Mouse (Mus musculus) limb, embryonic 13.5 days (tissue): ENCODE data around the gene Celf2. TPM values are rescaled to one million over a fixed set of nuclear protein-coding genes. Genes with fewer than 3 reads are reported as not detected.

Experiments used
- ATAC-seq: fragments of 200-750 bp; cut with Nextera tagmentation; 2 replicates; pipeline ENCODE4 v1.8.0; 2017; ENCODE audit warnings: low read depth, moderate number of reproducible peaks, moderate TSS enrichment; ENCODE audit not compliant: low FRiP score
- H3K27ac ChIP-seq: fragments of 300-500 bp; sonication (generic); 2 replicates; pipeline ENCODE4 v1.5.1; 2015; ENCODE audit warnings: inconsistent platforms, mild to moderate bottlenecking, moderate library complexity
- H3K27me3 ChIP-seq: fragments of 300-500 bp; sonication (generic); 2 replicates; pipeline ENCODE4 v1.6.1; 2015; ENCODE audit warnings: mild to moderate bottlenecking, inconsistent platforms
- H3K36me3 ChIP-seq: fragments of 300-500 bp; sonication (generic); 2 replicates; pipeline ENCODE4 v1.6.1; 2015; ENCODE audit warnings: inconsistent platforms, mild to moderate bottlenecking, moderate library complexity
- H3K4me1 ChIP-seq: fragments of 300-500 bp; sonication (generic); 2 replicates; pipeline ENCODE4 v1.6.1; 2015; ENCODE audit warnings: inconsistent platforms
- H3K4me2 ChIP-seq: fragments of 300-500 bp; sonication (generic); replicated peaks from 2 replicates; pipeline ENCODE4 v1.6.1; 2015; ENCODE audit warnings: inconsistent platforms, mild to moderate bottlenecking, moderate library complexity
- H3K4me3 ChIP-seq: fragments of 300-500 bp; sonication (generic); 2 replicates; pipeline ENCODE4 v1.5.1; 2015; ENCODE audit warnings: moderate library complexity, mild to moderate bottlenecking, inconsistent platforms
- H3K9ac ChIP-seq: fragments of 300-500 bp; sonication (generic); 2 replicates; pipeline ENCODE4 v1.6.1; 2015; ENCODE audit warnings: mild to moderate bottlenecking, inconsistent platforms
- H3K9me3 ChIP-seq: fragments of 300-500 bp; sonication (generic); 2 replicates; pipeline ENCODE4 v1.6.1; 2016; ENCODE audit warnings: inconsistent platforms
- WGBS: fragments of 180-500 bp; shearing (Covaris S2); methylation state at CpG from one replicate; pipeline ENCODE4 v1.1.7; 2015; 5-methylcytosine and 5-hydroxymethylcytosine counted together
- polyA plus RNA-seq: library from polyadenylated mRNA; unstranded; fragments of >200 nt; fragmentation: Nextera tagmentation; extraction: Ambion mirVana; gene quantifications from 2 replicates; pipeline ENCODE4 v1.2.1, GENCODE M21; 2015

Gene Celf2
- polyA plus RNA-seq, 1 experiment from 2014 or later, result 68.8 TPM

DNA sequence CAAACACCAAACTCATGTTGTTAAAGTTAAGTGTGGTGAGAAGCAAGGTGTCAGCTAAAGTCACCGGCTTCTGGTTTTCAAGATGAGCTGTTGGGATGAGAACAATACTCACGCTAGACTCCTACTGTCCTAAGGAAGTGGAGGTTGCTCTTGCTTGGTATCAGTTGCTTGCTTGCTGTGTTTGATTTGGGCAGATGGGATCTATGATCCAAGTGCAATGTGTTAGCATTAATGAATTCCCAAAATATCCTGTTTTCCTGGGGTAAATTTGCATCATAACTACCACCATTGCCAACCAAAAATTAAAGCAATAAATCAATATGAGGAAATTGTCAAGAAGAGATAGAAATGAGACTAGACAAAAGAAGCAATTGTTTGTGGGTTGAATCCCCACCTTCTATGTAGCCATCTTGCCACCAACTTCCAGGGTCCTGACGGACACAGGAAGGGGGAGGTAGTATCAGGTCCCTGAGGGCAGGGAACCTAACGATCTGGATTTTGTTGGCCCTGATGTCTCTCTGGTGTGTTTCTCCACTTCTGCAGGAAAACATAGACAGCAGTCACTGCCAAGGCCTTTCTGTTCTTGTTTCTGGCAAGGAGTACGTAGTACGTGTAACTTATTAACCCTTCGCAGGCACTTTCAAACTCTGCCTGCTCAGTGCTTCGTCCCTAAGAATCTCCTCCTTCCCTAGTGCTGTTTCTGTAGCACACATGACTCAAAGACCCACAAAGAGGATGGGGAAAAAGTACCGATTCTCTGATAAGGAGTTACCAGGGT lies 563.5 kb downstream of the Celf2 start:
- Histone ChIP-seq H3K4me2 (no peak overlapping the region), H3K36me3 (no peaks in the 10 kb centered on the region), H3K4me3 (no peak overlapping the region), H3K27me3 (no peaks in the 10 kb centered on the region), H3K27ac (no peak overlapping the region), H3K9ac (no peak overlapping the region), H3K4me1 (peaks cover 10% of the 10 kb centered on the region; the same call in 1 of the 2 replicates), H3K9me3 (no peaks in the 10 kb centered on the region)
- no peak for ATAC-seq
- WGBS, result 64% methylated on average over 9 of the region's 9 CpGs

- WGBS, result 70% methylated on average over 8 of the region's 8 CpGs
- no peak overlapping the region for H3K4me2 ChIP-seq
- H3K9me3 ChIP-seq, result no peaks in the 10 kb centered on the region
- H3K4me1 ChIP-seq, result peaks cover 10% of the 10 kb centered on the region; the same call in 1 of the 2 replicates
- H3K4me3 ChIP-seq, result no peak overlapping the region
- no peaks in the 10 kb centered on the region for H3K36me3 ChIP-seq
- no peak overlapping the region for H3K27ac ChIP-seq
- no peak overlapping the region for H3K9ac ChIP-seq
- H3K27me3 ChIP-seq, result no peaks in the 10 kb centered on the region
- ATAC-seq, result no peak
These were observed 565.7 kb downstream of the Celf2 start for GRCm38 (mm10) chr2:6943651-6944050.

GRCm38 (mm10) chr2:6942635-6943390 lies 566.5 kb downstream of the Celf2 start:
- Histone ChIP-seq H3K9me3 (no peaks in the 10 kb centered on the region), H3K9ac (no peak overlapping the region), H3K27ac (no peak overlapping the region), H3K27me3 (no peaks in the 10 kb centered on the region), H3K4me3 (no peak overlapping the region), H3K4me1 (peaks cover 10% of the 10 kb centered on the region; the same call in 1 of the 2 replicates), H3K4me2 (no peak overlapping the region), H3K36me3 (no peaks in the 10 kb centered on the region)
- no peak for ATAC-seq
- 54% methylated on average over 2 of the region's 2 CpGs for WGBS

DNA sequence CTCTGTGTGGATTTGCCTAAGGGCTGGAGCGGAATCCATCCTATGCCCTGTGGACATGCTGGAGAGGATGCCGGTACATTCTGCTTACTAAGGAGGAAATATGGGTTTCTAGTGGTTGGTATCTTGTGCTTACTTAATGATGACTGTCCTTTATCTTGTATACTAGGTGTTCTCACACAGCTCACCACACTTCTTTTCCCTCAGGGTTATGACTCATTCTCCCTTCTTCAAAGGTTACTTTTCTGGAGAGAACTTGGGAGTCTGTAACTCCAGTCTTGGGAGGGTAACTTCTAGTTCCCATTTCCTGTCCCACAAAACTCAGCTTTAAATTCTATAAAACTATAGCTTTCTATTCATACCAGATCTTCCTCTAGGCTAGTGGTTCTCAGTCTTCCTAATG lies 570.2 kb downstream of the Celf2 start:
- no peak for ATAC-seq
- no peaks in the 10 kb centered on the region for H3K9me3 ChIP-seq
- no peak overlapping the region for H3K27ac ChIP-seq
- 94% methylated on average over 2 of the region's 2 CpGs for WGBS
- H3K4me2 ChIP-seq, result no peak overlapping the region
- H3K36me3 ChIP-seq, result no peaks in the 10 kb centered on the region
- H3K27me3 ChIP-seq, result no peaks in the 10 kb centered on the region
- no peak overlapping the region for H3K9ac ChIP-seq
- H3K4me3 ChIP-seq, result no peak overlapping the region
- H3K4me1 ChIP-seq, result peaks cover 10% of the 10 kb centered on the region; the same call in 1 of the 2 replicates

- Histone ChIP-seq H3K4me1 (no peaks in the 10 kb centered on the region), H3K9ac (no peak overlapping the region), H3K27ac (no peak overlapping the region), H3K4me2 (no peak overlapping the region), H3K36me3 (no peaks in the 10 kb centered on the region), H3K27me3 (no peaks in the 10 kb centered on the region), H3K4me3 (no peak overlapping the region), H3K9me3 (no peaks in the 10 kb centered on the region)
- 36% methylated on average over 12 of the region's 12 CpGs for WGBS
- no peak for ATAC-seq
These were observed 576.2 kb downstream of the Celf2 start for GRCm38 (mm10) chr2:6933130-6933529.

DNA sequence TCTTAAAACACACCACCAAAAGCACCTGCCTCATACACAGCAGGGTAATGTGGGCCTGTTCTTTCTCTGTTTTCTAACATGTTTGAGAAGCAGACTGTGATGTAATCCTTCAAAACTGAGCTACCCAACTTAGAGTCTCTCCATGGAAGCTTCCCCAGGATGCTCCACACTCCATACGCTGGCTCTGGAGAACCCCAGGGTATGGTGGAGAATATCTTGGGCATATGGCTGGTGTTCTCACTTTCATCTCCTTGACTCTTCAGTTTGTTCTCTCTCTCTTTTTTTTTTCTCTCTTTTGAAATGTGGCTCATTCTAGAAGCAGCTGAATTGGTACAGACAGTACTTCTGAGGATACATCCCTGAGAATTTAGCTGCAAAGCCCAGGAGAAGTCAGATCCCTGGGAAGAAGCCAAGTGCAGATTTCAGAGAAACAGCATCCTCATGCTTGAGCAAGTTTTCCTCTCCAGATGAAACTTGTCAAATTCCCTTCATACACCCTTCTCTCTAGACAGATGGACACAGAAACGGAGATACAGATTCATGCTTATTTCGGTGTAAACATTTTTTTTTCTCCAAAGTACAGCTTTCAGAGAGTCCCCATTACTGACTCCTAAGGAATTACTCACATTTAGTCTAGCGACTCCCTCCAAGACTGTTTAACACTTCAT lies 581.5 kb downstream of the Celf2 start:
- Histone ChIP-seq H3K27ac (no peak overlapping the region), H3K9ac (no peak overlapping the region), H3K4me1 (peaks cover 10% of the 10 kb centered on the region), H3K9me3 (no peaks in the 10 kb centered on the region), H3K4me3 (no peak overlapping the region), H3K27me3 (no peaks in the 10 kb centered on the region), H3K36me3 (no peaks in the 10 kb centered on the region), H3K4me2 (no peak overlapping the region)
- no peak for ATAC-seq
- 86% methylated on average over 4 of the region's 4 CpGs for WGBS

DNA sequence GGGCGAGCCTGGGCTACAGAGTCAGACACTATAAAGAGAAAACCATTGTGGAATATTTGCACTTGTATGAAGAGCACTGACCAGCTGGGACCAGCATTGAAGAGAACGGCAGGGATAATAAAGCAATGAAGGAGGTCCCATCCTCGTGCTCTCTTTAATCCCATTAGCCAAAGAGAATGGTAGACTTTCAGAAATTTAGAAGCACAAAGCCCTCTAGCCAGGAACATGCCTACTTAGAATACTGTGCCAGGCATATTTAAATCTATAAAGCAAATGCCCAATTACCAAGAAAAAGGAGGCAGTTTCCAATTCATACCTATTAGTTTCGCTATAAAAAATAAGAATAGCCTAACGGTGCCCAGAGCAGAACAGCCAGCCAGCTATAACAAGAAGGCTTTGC lies 583.9 kb downstream of the Celf2 start:
- 70% methylated on average over 5 of the region's 5 CpGs for WGBS
- Histone ChIP-seq H3K4me3 (no peak overlapping the region), H3K4me2 (no peak overlapping the region), H3K9me3 (no peaks in the 10 kb centered on the region), H3K4me1 (peaks cover 10% of the 10 kb centered on the region), H3K27me3 (no peaks in the 10 kb centered on the region), H3K36me3 (no peaks in the 10 kb centered on the region), H3K9ac (no peak overlapping the region), H3K27ac (no peak overlapping the region)
- no peak for ATAC-seq

GRCm38 (mm10) chr2:6923738-6924474 lies 585.5 kb downstream of the Celf2 start:
- Histone ChIP-seq H3K4me2 (peak overlapping the region; percentile 40), H3K27ac (no peak overlapping the region), H3K4me1 (peaks cover 10% of the 10 kb centered on the region), H3K4me3 (no peak overlapping the region), H3K36me3 (no peaks in the 10 kb centered on the region), H3K9ac (no peak overlapping the region), H3K9me3 (no peaks in the 10 kb centered on the region), H3K27me3 (no peaks in the 10 kb centered on the region)
- 18% methylated on average over 15 of the region's 15 CpGs for WGBS
- ATAC-seq, result peak; percentile 69

DNA sequence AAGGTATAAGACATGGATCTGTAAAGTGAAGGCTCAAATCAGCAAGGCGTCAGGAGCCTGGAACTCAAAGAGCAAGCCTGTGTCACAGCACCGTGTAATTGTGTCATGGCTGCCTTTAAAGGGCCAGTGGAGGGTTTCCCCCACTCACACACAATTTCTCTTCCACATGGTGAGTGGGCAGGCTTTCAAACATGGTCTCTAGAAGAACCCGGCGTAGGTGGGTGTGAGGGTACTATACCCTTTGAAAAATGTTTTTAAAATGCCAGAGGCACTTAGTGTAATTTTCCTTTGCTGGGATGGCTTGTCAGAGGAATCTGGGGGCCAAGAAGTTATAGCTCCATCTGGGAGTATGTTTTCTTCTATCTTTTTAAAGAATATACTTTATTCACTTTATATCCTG lies 594.0 kb downstream of the Celf2 start:
- no peak for ATAC-seq
- Histone ChIP-seq H3K4me3 (no peak overlapping the region), H3K4me2 (no peak overlapping the region), H3K27ac (no peak overlapping the region), H3K27me3 (no peaks in the 10 kb centered on the region), H3K9me3 (no peaks in the 10 kb centered on the region), H3K36me3 (no peaks in the 10 kb centered on the region), H3K4me1 (peaks cover 4% of the 10 kb centered on the region; the same call in 1 of the 2 replicates), H3K9ac (no peak overlapping the region)
- 83% methylated on average over 4 of the region's 4 CpGs for WGBS

DNA sequence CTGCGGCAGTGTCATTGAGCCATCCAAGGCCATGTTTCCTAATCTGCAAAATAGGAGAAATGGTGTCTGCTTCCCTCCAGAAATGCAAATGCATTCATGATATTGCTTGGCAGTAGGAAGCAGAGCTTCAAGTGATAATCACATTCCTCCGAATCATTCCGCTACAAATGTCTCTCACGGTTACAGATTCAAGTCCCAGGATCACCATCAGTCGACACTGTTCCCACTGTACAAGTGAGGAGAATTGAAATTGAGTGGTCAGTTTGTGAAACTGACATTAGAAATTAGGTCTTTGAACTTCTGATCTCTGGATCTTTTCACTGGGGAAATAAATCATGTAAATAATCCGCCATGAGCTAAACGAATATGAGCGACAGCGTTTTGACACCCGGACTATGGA lies 596.0 kb downstream of the Celf2 start:
- Histone ChIP-seq H3K27me3 (no peaks in the 10 kb centered on the region), H3K4me3 (no peak overlapping the region), H3K4me2 (no peak overlapping the region), H3K9ac (no peak overlapping the region), H3K27ac (no peak overlapping the region), H3K9me3 (no peaks in the 10 kb centered on the region), H3K4me1 (peaks cover 4% of the 10 kb centered on the region; the same call in 1 of the 2 replicates), H3K36me3 (no peaks in the 10 kb centered on the region)
- 89% methylated on average over 10 of the region's 10 CpGs for WGBS
- ATAC-seq, result no peak

- Histone ChIP-seq H3K27ac (no peak overlapping the region), H3K9me3 (no peaks in the 10 kb centered on the region), H3K4me2 (no peak overlapping the region), H3K27me3 (no peaks in the 10 kb centered on the region), H3K9ac (no peak overlapping the region), H3K4me1 (peaks cover 4% of the 10 kb centered on the region; the same call in 1 of the 2 replicates), H3K4me3 (no peak overlapping the region), H3K36me3 (no peaks in the 10 kb centered on the region)
- WGBS, result 60% methylated on average over 7 of the region's 7 CpGs
- ATAC-seq, result 0 out of 2 replicates have a peak, but pooled peaks have one; percentile 9
These were observed 597.4 kb downstream of the Celf2 start for GRCm38 (mm10) chr2:6911932-6912331.
